Mouse (Mus musculus) G1E (cell line): ENCODE data around the gene Btbd17. TPM values are rescaled to one million over a fixed set of nuclear protein-coding genes. Genes with fewer than 3 reads are reported as not detected.

ENCODE experiments used
- ATAC-seq: 2 replicates; pipeline ENCODE4 v1.8.0; 2016; ENCODE audit warnings: mild to moderate bottlenecking; ENCODE audit not compliant: insufficient number of reproducible peaks, poor library complexity, low FRiP score, severe bottlenecking; ENCODE audit errors: extremely low read depth
- DNase-seq: peaks from one replicate; pipeline ENCODE4 v3.0.0; 2012; ENCODE audit warnings: low spot score
- H3K27me3 ChIP-seq: 2 replicates; pipeline ENCODE4 v1.6.1; 2012; ENCODE audit warnings: mild to moderate bottlenecking, low read length, inconsistent platforms; ENCODE audit not compliant: insufficient read depth
- H3K36me3 ChIP-seq: replicated peaks from 2 replicates; pipeline ENCODE3; 2012; ENCODE audit warnings: mild to moderate bottlenecking, inconsistent platforms
- H3K4me1 ChIP-seq: 2 replicates; pipeline ENCODE4 v1.6.1; 2012; ENCODE audit warnings: low read depth, low read length, inconsistent platforms, mixed read lengths; ENCODE audit not compliant: insufficient read depth
- H3K4me3 ChIP-seq: 2 replicates; pipeline ENCODE4 v1.5.1; 2012; ENCODE audit warnings: low read depth, mild to moderate bottlenecking, inconsistent platforms, low read length, moderate library complexity, mixed read lengths
- H3K9me3 ChIP-seq: replicated peaks from 2 replicates; pipeline ENCODE4 v1.6.1; 2012; ENCODE audit warnings: inconsistent platforms
- CTCF ChIP-seq: IDR thresholded peaks from 2 replicates; pipeline ENCODE4 v1.5.1; 2012; ENCODE audit warnings: low read depth, low read length, inconsistent platforms, mixed read lengths
- GATA1 ChIP-seq: IDR thresholded peaks from 2 replicates; pipeline ENCODE4 v1.6.1; 2012; ENCODE audit warnings: borderline replicate concordance, low read length, inconsistent platforms, mixed read lengths
- GATA2 ChIP-seq: IDR thresholded peaks from 2 replicates; pipeline ENCODE4 v1.6.1; 2012; ENCODE audit warnings: low read depth, low read length, inconsistent platforms, borderline replicate concordance
- POLR2AphosphoS5 ChIP-seq: IDR thresholded peaks from 2 replicates; pipeline ENCODE4 v1.6.1; 2012; ENCODE audit warnings: low read depth, low read length, inconsistent platforms; ENCODE audit not compliant: insufficient replicate concordance
- TAL1 ChIP-seq: conservative IDR thresholded peaks from 2 replicates; pipeline ENCODE4 v1.6.1; 2012; ENCODE audit warnings: low read depth, low read length, inconsistent platforms, mixed read lengths
- polyA plus RNA-seq: library from polyadenylated mRNA; stranded (reverse); fragments of >175 nt; gene quantifications from 2 replicates; pipeline ENCODE4 v1.2.3, GENCODE M21; 2012
- total RNA-seq, 2 experiments: library from RNA; stranded (forward) in 1 of 2; stranded (reverse) in 1 of 2; fragments of 200-1000 nt in 1 of 2; fragments of >200 nt in 1 of 2; fragmentation: Nextera tagmentation in 1 of 2; gene quantifications; 2 replicates each; pipeline ENCODE4 v1.2.3; 2014 to 2017

Gene Btbd17
- total and polyA plus RNA-seq, 3 experiments: 0.11 TPM; not detected in 2

- Histone ChIP-seq H3K9me3 (peaks cover 93% of the 10 kb centered on the region), H3K36me3 (no peaks in the 10 kb centered on the region), H3K27me3 (no peaks in the 10 kb centered on the region; the same call in 1 of the 2 replicates), H3K4me1 (no peaks in the 10 kb centered on the region), H3K4me3 (peak overlapping the region; percentile 33; the same call in 1 of the 2 replicates)
- DNase-seq (no peak), ATAC-seq (no peak)
- TF ChIP-seq POLR2AphosphoS5 (no peak), CTCF (no peak), GATA1 (no peak), TAL1 (no peak), GATA2 (no peak)
These were observed 4.3 kb downstream of the Btbd17 start for GRCm38 (mm10) chr11:114791351-114791889.

- Histone ChIP-seq H3K9me3 (peaks cover 93% of the 10 kb centered on the region), H3K4me3 (no peak overlapping the region), H3K4me1 (no peaks in the 10 kb centered on the region), H3K36me3 (no peaks in the 10 kb centered on the region), H3K27me3 (no peaks in the 10 kb centered on the region; the same call in 1 of the 2 replicates)
- TF ChIP-seq TAL1 (no peak), GATA1 (no peak)
- ATAC-seq (no peak), DNase-seq (no peak)
These were observed 4.9 kb downstream of the Btbd17 start for GRCm38 (mm10) chr11:114790841-114791240.

GRCm38 (mm10) chr11:114790171-114790570 is 5.6 kb downstream of the Btbd17 start:
- H3K4me3 ChIP-seq: no peak overlapping the region
- no peak for TF ChIP-seq GATA1
- no peak for TF ChIP-seq POLR2AphosphoS5
- TF ChIP-seq CTCF: no peak
- no peak for TF ChIP-seq GATA2
- TF ChIP-seq TAL1: no peak
- H3K27me3 ChIP-seq: no peaks in the 10 kb centered on the region; the same call in 1 of the 2 replicates
- H3K36me3 ChIP-seq: no peaks in the 10 kb centered on the region
- H3K4me1 ChIP-seq: no peaks in the 10 kb centered on the region
- DNase-seq (no peak), ATAC-seq (no peak)
- H3K9me3 ChIP-seq: peaks cover 93% of the 10 kb centered on the region

- Histone ChIP-seq H3K27me3 (no peaks in the 10 kb centered on the region; the same call in 1 of the 2 replicates), H3K4me1 (no peaks in the 10 kb centered on the region), H3K4me3 (no peak overlapping the region), H3K9me3 (peaks cover 93% of the 10 kb centered on the region), H3K36me3 (no peaks in the 10 kb centered on the region)
- ATAC-seq (no peak), DNase-seq (no peak)
- TF ChIP-seq GATA1: no peak
These were observed 6.0 kb downstream of the Btbd17 start for GRCm38 (mm10) chr11:114789716-114790115.

GRCm38 (mm10) chr11:114789061-114789714 is 6.6 kb downstream of the Btbd17 start:
- Histone ChIP-seq H3K9me3 (peaks cover 96% of the 10 kb centered on the region), H3K4me3 (no peak overlapping the region; the same call in 1 of the 2 replicates), H3K4me1 (no peaks in the 10 kb centered on the region), H3K36me3 (no peaks in the 10 kb centered on the region), H3K27me3 (no peaks in the 10 kb centered on the region; the same call in 1 of the 2 replicates)
- ATAC-seq: no peak
- DNase-seq: no peak
- TF ChIP-seq GATA1 (no peak), TAL1 (no peak), POLR2AphosphoS5 (no peak), GATA2 (no peak), CTCF (no peak)

- ATAC-seq: no peak
- no peak for TF ChIP-seq GATA1
- no peak for TF ChIP-seq TAL1
- TF ChIP-seq POLR2AphosphoS5: no peak
- no peak for TF ChIP-seq GATA2
- no peak for TF ChIP-seq CTCF
- no peaks in the 10 kb centered on the region for H3K36me3 ChIP-seq
- H3K27me3 ChIP-seq: no peaks in the 10 kb centered on the region; the same call in 1 of the 2 replicates
- peaks cover 95% of the 10 kb centered on the region for H3K9me3 ChIP-seq
- H3K4me1 ChIP-seq: no peaks in the 10 kb centered on the region
- H3K4me3 ChIP-seq: no peak overlapping the region; the same call in 1 of the 2 replicates
- no peak for DNase-seq
These were observed 8.1 kb downstream of the Btbd17 start for GRCm38 (mm10) chr11:114787611-114788010.

- ATAC-seq (no peak), DNase-seq (no peak)
- TF ChIP-seq GATA1 (no peak), POLR2AphosphoS5 (no peak), CTCF (no peak), TAL1 (no peak), GATA2 (no peak)
- Histone ChIP-seq H3K9me3 (peaks cover 95% of the 10 kb centered on the region), H3K4me3 (peak overlapping the region; percentile 1; the same call in 1 of the 2 replicates), H3K4me1 (no peaks in the 10 kb centered on the region), H3K27me3 (no peaks in the 10 kb centered on the region), H3K36me3 (no peaks in the 10 kb centered on the region)
These were observed 9.4 kb downstream of the Btbd17 start for GRCm38 (mm10) chr11:114786326-114786725.
